Mouse (Mus musculus): ENCODE measurements at regions not wholly inside any gene's neighbourhood (a gene's known extent, or its start where the extent isn't known, plus 50 kb on each side); places are given as distances from the start of the nearest gene placed in this dataset.

DNA sequence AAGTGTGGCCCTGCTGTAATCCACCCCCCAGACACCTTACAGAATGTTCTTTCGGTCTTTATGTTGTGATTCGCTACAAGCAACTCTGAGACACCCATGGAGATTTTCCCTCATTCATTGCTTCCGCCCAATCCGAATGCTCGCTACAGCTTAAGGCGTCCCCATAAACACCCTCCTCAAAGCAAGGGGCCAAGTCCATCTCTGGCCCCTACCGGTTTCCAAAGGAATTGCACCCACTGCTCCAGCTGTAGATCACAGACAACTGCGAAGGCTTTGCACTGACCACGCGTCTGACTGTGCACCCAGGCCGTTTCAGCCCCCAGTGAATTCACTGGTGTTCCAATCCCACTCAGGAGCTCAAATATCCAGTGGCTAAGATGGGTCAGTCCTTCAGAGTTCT is 160.6 kb downstream of the Rpap3 start:
- Histone ChIP-seq H3K27me3 (replicated peaks) (no peaks in the 10 kb centered on the region), H3K4me1 (ENCODE audit: control insufficient read depth in 1 of 2, insufficient read depth in 2 of 2) (no peaks in the 10 kb centered on the region), H3K4me2 (ENCODE audit: insufficient read depth, low read depth, poor library complexity, severe bottlenecking) (no peak overlapping the region), H3K36me3 (replicated peaks in 1 of 2; ENCODE audit: control insufficient read depth in 1 of 2, insufficient read depth in 1 of 2, low read length in 1 of 2) (no peaks in the 10 kb centered on the region), H3K9me3 (replicated peaks; ENCODE audit: low read length) (peaks cover 11% of the 10 kb centered on the region), H3K4me3 (replicated peaks in 1 of 3; ENCODE audit: low read depth in 2 of 3, low read length in 2 of 3, poor library complexity in 1 of 3) (no peak overlapping the region), H3K79me2 (replicated peaks; ENCODE audit: control insufficient read depth, extremely low read depth, insufficient read depth, poor library complexity, severe bottlenecking) (no peaks in the 10 kb centered on the region), H3K9ac (ENCODE audit: insufficient read depth, low read depth) (no peak overlapping the region), H3K27ac (ENCODE audit: insufficient read depth, low read depth) (no peak overlapping the region)
- TF ChIP-seq MAX (IDR thresholded peaks at IDR 0.05; ENCODE audit: low read length): no peak
- peak; percentile 25 to 37; a peak in 3 of 4 replicates for TF ChIP-seq CTCF (conservative IDR thresholded peaks at IDR 0.05 in 1 of 2, IDR thresholded peaks at IDR 0.05 in 1 of 2; ENCODE audit: low read depth in 2 of 2, low read length in 2 of 2)
- DNase-seq (ENCODE audit: extremely low read depth): peak; percentile 3
- in situ Hi-C loops (cut with MboI; ENCODE audit: low pct_ligation_motif_present, low pct_unique_long_range_greater_than_20kb, low sequenced_read_pairs): no loop called here
- dilution Hi-C loops (cut with MboI; ENCODE audit: extremely low pct_ligation_motif_present, extremely low pct_unique_long_range_greater_than_20kb, low sequenced_read_pairs): no loop called here

DNA sequence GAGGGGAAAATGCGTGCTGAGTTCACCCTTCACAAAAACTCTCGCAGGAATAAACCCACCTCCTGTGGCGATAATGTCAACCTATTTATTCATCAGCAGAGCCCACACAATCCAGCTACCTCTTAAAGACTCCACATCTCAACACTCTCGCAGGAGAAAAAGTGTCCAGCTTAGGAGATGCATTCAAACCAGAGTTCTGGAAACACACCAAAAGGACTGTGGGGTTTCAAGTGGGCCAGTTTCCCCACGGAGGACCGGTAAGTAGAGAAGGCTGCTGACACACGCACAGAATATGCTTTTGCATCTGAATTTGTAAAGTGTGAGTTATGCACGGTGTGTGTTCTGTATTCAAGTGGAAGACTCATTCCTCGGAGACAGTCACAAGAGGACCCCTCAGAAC is 164.0 kb downstream of the Rpap3 start:
- in situ Hi-C loops (cut with MboI; ENCODE audit: low pct_ligation_motif_present, low pct_unique_long_range_greater_than_20kb, low sequenced_read_pairs): no loop called here
- no peak for DNase-seq (ENCODE audit: extremely low read depth)

DNA sequence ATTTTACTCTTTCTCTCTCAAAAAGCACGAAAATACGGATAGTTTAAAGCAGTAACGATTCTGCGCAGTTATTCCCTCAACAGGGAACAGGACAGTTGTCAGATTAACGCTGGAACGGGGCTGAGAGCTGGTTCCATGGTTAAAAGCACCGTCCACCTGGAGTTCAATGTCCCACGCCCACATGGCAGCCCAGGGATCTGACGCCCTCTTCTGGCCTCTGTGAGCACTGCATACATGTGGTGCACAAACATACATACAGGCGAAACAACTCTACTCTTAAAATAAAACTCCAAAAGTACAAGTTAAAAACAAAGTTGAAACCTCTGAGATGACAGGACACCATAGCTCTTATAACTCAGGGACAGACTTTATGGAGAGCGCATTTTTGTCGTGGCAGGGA is 169.5 kb downstream of the Rpap3 start:
- no peak overlapping the region for H3K4me3 ChIP-seq (replicated peaks in 1 of 3; ENCODE audit: low read depth in 2 of 3, low read length in 2 of 3, poor library complexity in 1 of 3)
- peaks cover 8% of the 10 kb centered on the region for H3K9me3 ChIP-seq (replicated peaks; ENCODE audit: low read length)
- no peak overlapping the region for H3K27ac ChIP-seq (ENCODE audit: insufficient read depth, low read depth)
- H3K27me3 ChIP-seq (replicated peaks): no peaks in the 10 kb centered on the region
- no peak for TF ChIP-seq JUN (IDR thresholded peaks at IDR 0.05; ENCODE audit: insufficient read depth, low read depth, low read length)
- 0 out of 2 replicates have a peak, but pooled peaks have one; percentile 15 for TF ChIP-seq SMC3 (IDR thresholded peaks at IDR 0.05; ENCODE audit: low read depth, low read length)
- TF ChIP-seq RAD21 (IDR thresholded peaks at IDR 0.05; ENCODE audit: low read depth, low read length): peak; percentile 17
- no peak for TF ChIP-seq MAZ (IDR thresholded peaks at IDR 0.05; ENCODE audit: low read depth, low read length)
- TF ChIP-seq CHD2 (IDR thresholded peaks at IDR 0.05; ENCODE audit: low read length): no peak
- TF ChIP-seq CTCF (conservative IDR thresholded peaks at IDR 0.05 in 1 of 2, IDR thresholded peaks at IDR 0.05 in 1 of 2; ENCODE audit: low read depth in 2 of 2, low read length in 2 of 2): peak in 1 of 2 experiments; percentile 29; a peak in 1 of 4 replicates
- TF ChIP-seq ZMIZ1 (IDR thresholded peaks at IDR 0.05; ENCODE audit: low read depth, low read length): no peak
- no peak for TF ChIP-seq EP300 (IDR thresholded peaks at IDR 0.05; ENCODE audit: low read length)
- no peaks in the 10 kb centered on the region for H3K36me3 ChIP-seq (replicated peaks in 1 of 2; ENCODE audit: control insufficient read depth in 1 of 2, insufficient read depth in 1 of 2, low read length in 1 of 2)
- H3K4me2 ChIP-seq (ENCODE audit: insufficient read depth, low read depth, poor library complexity, severe bottlenecking): no peak overlapping the region
- no peaks in the 10 kb centered on the region for H3K4me1 ChIP-seq (ENCODE audit: control insufficient read depth in 1 of 2, insufficient read depth in 2 of 2)
- DNase-seq (ENCODE audit: extremely low read depth): peak; percentile 5
- dilution Hi-C loops (cut with MboI; ENCODE audit: extremely low pct_ligation_motif_present, extremely low pct_unique_long_range_greater_than_20kb, low sequenced_read_pairs) (no loop called here), in situ Hi-C loops (cut with MboI; ENCODE audit: low pct_ligation_motif_present, low pct_unique_long_range_greater_than_20kb, low sequenced_read_pairs) (no loop called here)
- no peaks in the 10 kb centered on the region for H3K79me2 ChIP-seq (replicated peaks; ENCODE audit: control insufficient read depth, extremely low read depth, insufficient read depth, poor library complexity, severe bottlenecking)
- H3K9ac ChIP-seq (ENCODE audit: insufficient read depth, low read depth): no peak overlapping the region

More for the DNA sequence above, 164.0 kb downstream of the Rpap3 start:
- Histone ChIP-seq H3K27me3 (replicated peaks) (no peaks in the 10 kb centered on the region), H3K4me3 (replicated peaks in 1 of 3; ENCODE audit: low read depth in 2 of 3, low read length in 2 of 3, poor library complexity in 1 of 3) (no peak overlapping the region), H3K27ac (ENCODE audit: insufficient read depth, low read depth) (no peak overlapping the region), H3K9ac (ENCODE audit: insufficient read depth, low read depth) (no peak overlapping the region), H3K4me2 (ENCODE audit: insufficient read depth, low read depth, poor library complexity, severe bottlenecking) (no peak overlapping the region), H3K79me2 (replicated peaks; ENCODE audit: control insufficient read depth, extremely low read depth, insufficient read depth, poor library complexity, severe bottlenecking) (no peaks in the 10 kb centered on the region), H3K36me3 (replicated peaks in 1 of 2; ENCODE audit: control insufficient read depth in 1 of 2, insufficient read depth in 1 of 2, low read length in 1 of 2) (no peaks in the 10 kb centered on the region), H3K9me3 (replicated peaks; ENCODE audit: low read length) (peaks cover 5% of the 10 kb centered on the region), H3K4me1 (ENCODE audit: control insufficient read depth in 1 of 2, insufficient read depth in 2 of 2) (no peaks in the 10 kb centered on the region)
- dilution Hi-C loops (cut with MboI; ENCODE audit: extremely low pct_ligation_motif_present, extremely low pct_unique_long_range_greater_than_20kb, low sequenced_read_pairs): no loop called here
- no peak for TF ChIP-seq NELFE (IDR thresholded peaks at IDR 0.05; ENCODE audit: low read depth, low read length)
- TF ChIP-seq GABPA (IDR thresholded peaks at IDR 0.05; ENCODE audit: insufficient replicate concordance, low read depth, low read length): no peak
- no peak for TF ChIP-seq CHD2 (IDR thresholded peaks at IDR 0.05; ENCODE audit: low read length)
- no peak for TF ChIP-seq ZC3H11A (IDR thresholded peaks at IDR 0.05; ENCODE audit: low read depth, low read length)
- TF ChIP-seq JUN (IDR thresholded peaks at IDR 0.05; ENCODE audit: insufficient read depth, low read depth, low read length): no peak
- TF ChIP-seq BHLHE40 (IDR thresholded peaks at IDR 0.05; ENCODE audit: low read depth, low read length): no peak
